Mouse (Mus musculus) ES-Bruce4 (cell line): Measurements from ENCODE around the gene Ahcyl1.

Experiments
- CTCF ChIP-seq: IDR thresholded peaks from one replicate; pipeline ENCODE4 v1.8.1; 2011; ENCODE audit warnings: low read depth, low read length
- EP300 ChIP-seq: IDR thresholded peaks from 2 replicates; pipeline ENCODE4 v1.6.1; 2011; ENCODE audit warnings: low read depth, low read length; ENCODE audit not compliant: insufficient read depth
- POLR2A ChIP-seq: IDR thresholded peaks from one replicate; pipeline ENCODE4 v1.8.1; 2011; ENCODE audit warnings: low read length; ENCODE audit not compliant: insufficient read depth

- TF ChIP-seq POLR2A (no peak), CTCF (no peak), EP300 (no peak)
Measured at GRCm38 (mm10) chr3:107683587-107683986, 12.8 kb downstream of the Ahcyl1 start.
